Mouse (Mus musculus) megakaryocyte, embryonic 14.5 days (primary cell): ENCODE data around the gene Stpg2.

Experiments used
- FLI1 ChIP-seq: IDR thresholded peaks from 2 replicates; pipeline ENCODE4 v1.6.1; 2012; ENCODE audit warnings: low read length, inconsistent platforms, mixed read lengths
- GATA1 ChIP-seq: IDR thresholded peaks from 3 replicates; pipeline ENCODE4 v1.6.1; 2012; ENCODE audit warnings: mixed read lengths, low read length, inconsistent platforms, borderline replicate concordance

- no peak for TF ChIP-seq GATA1
- no peak for TF ChIP-seq FLI1
Observed at GRCm38 (mm10) chr3:139226811-139227210, 21.3 kb downstream of the Stpg2 start.
